ENCODE assay signal across 30 mouse cellular contexts in the genomic region with DNA sequence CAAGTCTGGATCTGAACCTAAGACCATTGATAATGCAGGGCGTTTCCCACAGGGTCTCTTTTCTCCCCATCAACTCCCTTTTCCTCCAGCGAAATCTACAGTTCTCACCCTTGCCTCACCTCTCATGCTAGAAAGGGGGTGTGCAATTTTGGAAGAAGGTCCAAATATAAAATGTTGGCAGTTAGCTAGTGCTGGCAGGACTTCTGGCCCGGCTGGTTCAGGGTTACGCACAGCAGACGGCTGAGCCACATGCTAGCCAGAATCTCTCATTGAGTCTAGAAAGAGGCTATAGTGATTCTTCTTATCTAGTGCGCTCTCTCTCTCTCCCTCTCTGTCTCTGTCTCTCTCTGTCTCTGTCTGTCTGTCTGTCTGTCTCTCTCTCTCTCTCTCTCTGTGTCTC. TPM values are rescaled to one million over a fixed set of nuclear protein-coding genes. Genes with fewer than 3 reads are reported as not detected.
DNase-seq lines count a peak whose midpoint lies in the region; ATAC-seq and TF ChIP-seq lines count a peak whose summit lies in the region.
"Had no signal": no experiment of that assay in that cellular context is flagged by ENCODE, and none has a peak within 500 bp of the region (broad histone marks: within the 10 kb centered on the region; RNA-seq: fewer than 3 reads in every experiment).

No protein-coding gene starts in this region.

- no peak for ATAC-seq in liver, postnatal 0 days
- no peak for ATAC-seq in monocyte, adult 5-6 weeks (replicated peaks; ENCODE audit: insufficient number of reproducible peaks, low FRiP score, low TSS enrichment, poor library complexity, severe bottlenecking)
- ATAC-seq: activated CD4-positive, CD25-positive, alpha-beta regulatory T cell, adult 4 months; CD4-positive, CD25-positive, alpha-beta regulatory T cell, adult 4 months; forebrain, embryonic 13.5 days; intestine, embryonic 16.5 days had no signal

- WGBS in liver, adult 2 months, result 45% methylated on average over 6 of the region's 6 CpGs
- WGBS in liver, postnatal 0 days (ENCODE audit: insufficient replicate concordance), result 86% methylated on average over 6 of the region's 6 CpGs

- H3K9ac ChIP-seq in liver, adult 2 months (ENCODE audit: low read depth, low read length), result no peak overlapping the region
- no peak overlapping the region for H3K9ac ChIP-seq in liver, postnatal 0 days (replicated peaks)
- H3K9ac ChIP-seq: embryonic facial prominence, embryonic 15.5 days; forebrain, embryonic 13.5 days; hindbrain, embryonic 13.5 days; limb, embryonic 13.5 days; liver, embryonic 13.5 days; stomach, embryonic 15.5 days had no signal

- no peak overlapping the region for H3K4me3 ChIP-seq in liver, adult 2 months (ENCODE audit: insufficient read depth, low read depth, low read length)
- no peak overlapping the region for H3K4me3 ChIP-seq in liver, postnatal 0 days (ENCODE audit: low read depth, low read length)
- H3K4me3 ChIP-seq: embryonic facial prominence, embryonic 10.5 days; embryonic facial prominence, embryonic 15.5 days; forebrain, embryonic 13.5 days; heart, embryonic 10.5 days; hindbrain, embryonic 13.5 days; limb, embryonic 13.5 days; liver, embryonic 13.5 days; stomach, embryonic 15.5 days had no signal

- no peaks in the 10 kb centered on the region for H3K9me3 ChIP-seq in liver, postnatal 0 days (ENCODE audit: low read length)
- H3K9me3 ChIP-seq: embryonic facial prominence, embryonic 10.5 days; embryonic facial prominence, embryonic 15.5 days; forebrain, embryonic 13.5 days; heart, embryonic 10.5 days; hindbrain, embryonic 13.5 days; limb, embryonic 13.5 days; liver, embryonic 13.5 days; stomach, embryonic 15.5 days had no signal

- peak; percentile 51 for DNase-seq in liver, adult 2 months (ENCODE audit: extremely low read depth, low read depth, low spot score)
- DNase-seq in liver, postnatal 0 days, result no peak
- peak; percentile 70 to 72 for DNase-seq in cerebellum, adult 18-20 months
- DNase-seq in cerebellum, postnatal 10 days, result peak; percentile 77 to 83
- no peak for DNase-seq in liver
- DNase-seq in heart, adult 8-10 months (ENCODE audit: low spot score), result no peak
- DNase-seq: adrenal gland, postnatal 10 days; gastrocnemius, postnatal 14 days; heart, postnatal 36 days; kidney, adult 9 months; kidney, postnatal 10 days; layer of hippocampus, adult 9-11 months; liver, embryonic 13.5 days; lung, adult 2 months; lung, postnatal 10 days; midbrain, embryonic 14.5 days; right cerebral cortex, postnatal 25 days; thymus, postnatal 14 days had no signal

- H3K4me2 ChIP-seq in liver, postnatal 0 days (ENCODE audit: low read depth, low read length), result no peak overlapping the region
- H3K4me2 ChIP-seq: embryonic facial prominence, embryonic 15.5 days; forebrain, embryonic 13.5 days; hindbrain, embryonic 13.5 days; limb, embryonic 13.5 days; liver, embryonic 13.5 days; stomach, embryonic 15.5 days had no signal

- TF ChIP-seq EP300 in liver, postnatal 0 days (IDR thresholded peaks at IDR 0.05; ENCODE audit: low read depth), result no peak

- no peaks in the 10 kb centered on the region for H3K27me3 ChIP-seq in liver, adult 2 months (ENCODE audit: control insufficient read depth, insufficient read depth, low read length)
- H3K27me3 ChIP-seq in liver, postnatal 0 days (ENCODE audit: insufficient read depth, low read length), result no peaks in the 10 kb centered on the region
- H3K27me3 ChIP-seq: embryonic facial prominence, embryonic 15.5 days; forebrain, embryonic 13.5 days; hindbrain, embryonic 13.5 days; limb, embryonic 13.5 days; liver, embryonic 13.5 days; stomach, embryonic 15.5 days had no signal

- peaks cover 24% of the 10 kb centered on the region for H3K4me1 ChIP-seq in liver, adult 2 months (ENCODE audit: control insufficient read depth, insufficient read depth, low read length)
- H3K4me1 ChIP-seq in liver, postnatal 0 days (ENCODE audit: insufficient read depth), result no peaks in the 10 kb centered on the region
- H3K4me1 ChIP-seq: liver, embryonic 13.5 days; stomach, embryonic 15.5 days had no signal

- no peak overlapping the region for H3K27ac ChIP-seq in liver, adult 2 months (replicated peaks; ENCODE audit: insufficient read depth, low read depth, low read length)
- H3K27ac ChIP-seq in liver, postnatal 0 days (ENCODE audit: low read depth), result no peak overlapping the region
- H3K27ac ChIP-seq: embryonic facial prominence, embryonic 10.5 days; embryonic facial prominence, embryonic 15.5 days; forebrain, embryonic 13.5 days; heart, embryonic 10.5 days; hindbrain, embryonic 13.5 days; limb, embryonic 13.5 days; liver, embryonic 13.5 days; macrophage; stomach, embryonic 15.5 days had no signal

- no peaks in the 10 kb centered on the region for H3K36me3 ChIP-seq in liver, adult 2 months (ENCODE audit: control insufficient read depth, insufficient read depth, low read length)
- no peaks in the 10 kb centered on the region; the same call in none of the 2 replicates for H3K36me3 ChIP-seq in liver, postnatal 0 days (replicated peaks; ENCODE audit: insufficient read depth, low read length)
- H3K36me3 ChIP-seq: hindbrain, embryonic 13.5 days had no signal

- no peak for TF ChIP-seq CTCF in liver, adult 2 months (IDR thresholded peaks at IDR 0.05; ENCODE audit: low read depth, low read length)
- TF ChIP-seq CTCF in liver, postnatal 0 days (IDR thresholded peaks at IDR 0.05; ENCODE audit: low read depth), result no peak

- no peaks in the 10 kb centered on the region for H3K79me2 ChIP-seq in liver, adult 2 months (ENCODE audit: control insufficient read depth, insufficient read depth, low read length)

- no peak for TF ChIP-seq POLR2A in liver, adult 2 months (IDR thresholded peaks at IDR 0.05; ENCODE audit: extremely low read depth, insufficient read depth, low read length)

RNA-seq across cellular contexts. Expression of a gene that starts 45.3 kb away (rescaled TPM):
- total RNA-seq in liver, adult 2 months (2014; rRNA removed), result 1.7 and 2.2 TPM in 2 replicates
- polyA plus RNA-seq in liver, adult 2 months (2012; rRNA removed), result 4.1 and 5.4 TPM in 2 replicates
- 2.1 and 2.8 TPM in 2 replicates for polyA plus RNA-seq in liver, postnatal 0 days (2015; fragmentation: Nextera tagmentation; extraction: Ambion mirVana)
- 0.48 to 1.3 TPM (median 0.49 TPM) in 3 replicates for total RNA-seq in monocyte, adult 5-6 weeks (2017)
- 1 to 10 TPM; 1.1 to 1.5 (median 1.4) TPM for total RNA-seq in heart, adult 8-10 months (2022)

Comparison
In these comparisons a context has a peak if more than half of its experiments do, and no peak if none do; other contexts are left out.
1. DNase-seq: peak in liver, adult 2 months (single experiment), cerebellum, adult 18-20 months (2 of 2) and cerebellum, postnatal 10 days (2 of 2); none in liver, postnatal 0 days (single experiment), liver (single experiment) and heart, adult 8-10 months (single experiment).